Mouse (Mus musculus) ES-E14 (cell line): ENCODE data around the gene Ccr8.

ENCODE experiments used
- HCFC1 ChIP-seq: IDR thresholded peaks from 2 replicates; pipeline ENCODE4 v1.6.1; 2012; ENCODE audit warnings: low read length, inconsistent platforms, borderline replicate concordance; ENCODE audit not compliant: insufficient read depth
- ZC3H11A ChIP-seq: IDR thresholded peaks from 2 replicates; pipeline ENCODE4 v1.6.1; 2012; ENCODE audit warnings: low read depth, mild to moderate bottlenecking, inconsistent platforms, low read length, borderline replicate concordance
- ZNF384 ChIP-seq: IDR thresholded peaks from 2 replicates; pipeline ENCODE4 v1.6.1; 2012; ENCODE audit warnings: low read depth, low read length, inconsistent platforms

DNA sequence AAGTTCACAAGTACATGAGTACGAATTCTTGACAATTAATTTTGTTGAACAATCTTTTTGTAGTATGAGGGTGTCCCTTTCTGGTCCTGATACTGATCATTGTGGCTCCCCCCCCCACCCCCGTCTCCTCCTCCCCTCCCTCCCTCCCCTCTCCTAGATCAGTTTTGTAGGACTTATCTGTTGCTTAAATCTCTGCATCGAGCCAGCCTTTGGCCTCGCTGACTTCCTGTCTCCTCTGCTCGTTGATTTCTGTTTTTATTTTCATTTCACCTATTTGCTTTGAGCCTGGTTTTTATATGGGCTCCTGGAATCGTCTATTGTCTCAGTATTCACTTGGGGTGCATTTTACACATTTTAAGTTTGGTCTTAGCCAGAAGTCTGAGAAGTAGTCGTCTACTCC, 4.0 kb downstream of the Ccr8 start:
- TF ChIP-seq ZC3H11A (no peak), ZNF384 (no peak), HCFC1 (no peak)
